Mouse (Mus musculus) MEL (cell line): ENCODE measurements around the gene Cep170b. TPM values are rescaled to one million over a fixed set of nuclear protein-coding genes. Genes with fewer than 3 reads are reported as not detected.

ENCODE experiments used
- DNase-seq: peaks from one replicate; pipeline ENCODE4 v3.0.0; 2011; ENCODE audit warnings: low read depth, low spot score
- H3K27ac ChIP-seq: 2 replicates; pipeline ENCODE4 v1.5.1; 2012; ENCODE audit warnings: low read depth, mild to moderate bottlenecking, control low read depth, low read length, moderate library complexity; ENCODE audit not compliant: control insufficient read depth
- H3K27me3 ChIP-seq, 2 experiments: fragments of 150-350 bp in 1 of 2; sonication (generic) in 1 of 2; 2 replicates each; pipeline ENCODE4 v1.6.1; 2012; ENCODE audit warnings: low read length in 2 of 2, mild to moderate bottlenecking in 2 of 2, improper control_type of control experiment in 1 of 2, moderate library complexity in 1 of 2; ENCODE audit not compliant: insufficient read depth in 2 of 2, control insufficient read depth in 1 of 2
- H3K36me3 ChIP-seq, 2 experiments: 2 replicates each; pipeline ENCODE4 v1.6.1; 2012 to 2014; ENCODE audit warnings: low read length in 2 of 2, improper control_type of control experiment in 1 of 2, inconsistent platforms in 1 of 2, mild to moderate bottlenecking in 1 of 2; ENCODE audit not compliant: insufficient read depth in 2 of 2, control insufficient read depth in 1 of 2
- H3K4me1 ChIP-seq, 2 experiments: fragments of 150-350 bp in 1 of 2; sonication (generic) in 1 of 2; 2 replicates each; pipeline ENCODE4 v1.6.1; 2012; ENCODE audit warnings: low read length in 2 of 2, improper control_type of control experiment in 1 of 2, mild to moderate bottlenecking in 1 of 2; ENCODE audit not compliant: insufficient read depth in 2 of 2, control insufficient read depth in 1 of 2
- H3K4me3 ChIP-seq, 2 experiments: fragments of 150-350 bp in 1 of 2; sonication (generic) in 1 of 2; 2 replicates each; pipeline ENCODE4 v1.5.1; 2012; ENCODE audit warnings: low read depth in 2 of 2, low read length in 2 of 2, mild to moderate bottlenecking in 2 of 2, moderate library complexity in 2 of 2, control low read depth in 1 of 2, improper control_type of control experiment in 1 of 2; ENCODE audit not compliant: control insufficient read depth in 1 of 2, insufficient read depth in 1 of 2
- H3K79me2 ChIP-seq: 2 replicates; pipeline ENCODE4 v1.6.1; 2012; ENCODE audit warnings: mild to moderate bottlenecking, low read length, moderate library complexity; ENCODE audit not compliant: control insufficient read depth, poor library complexity, insufficient read depth
- H3K9ac ChIP-seq: 2 replicates; pipeline ENCODE4 v1.6.1; 2012; ENCODE audit warnings: low read depth, mild to moderate bottlenecking, control low read depth, low read length, moderate library complexity; ENCODE audit not compliant: control insufficient read depth, poor library complexity, severe bottlenecking
- H3K9me3 ChIP-seq: fragments of 150-350 bp; sonication (generic); replicated peaks from 2 replicates; pipeline ENCODE4 v1.6.1; 2012; ENCODE audit warnings: mild to moderate bottlenecking, low read length, improper control_type of control experiment, moderate library complexity; ENCODE audit not compliant: insufficient read depth
- BHLHE40 ChIP-seq: IDR thresholded peaks from 2 replicates; pipeline ENCODE4 v1.6.1; 2012; ENCODE audit warnings: low read depth, mild to moderate bottlenecking, inconsistent platforms, low read length, improper control_type of control experiment, borderline replicate concordance
- CHD1 ChIP-seq: IDR thresholded peaks from 2 replicates; pipeline ENCODE4 v1.6.1; 2012; ENCODE audit warnings: low read depth, mild to moderate bottlenecking, inconsistent platforms, low read length, improper control_type of control experiment
- CHD2 ChIP-seq: IDR thresholded peaks from 2 replicates; pipeline ENCODE4 v1.6.1; 2011; ENCODE audit warnings: low read length, improper control_type of control experiment
- CTCF ChIP-seq, 3 experiments: IDR thresholded peaks in 2 of 3; conservative IDR thresholded peaks in 1 of 3; 2 replicates each; pipeline ENCODE4 v1.5.1; 2011 to 2012; ENCODE audit warnings: low read length in 3 of 3, low read depth in 2 of 3, mild to moderate bottlenecking in 2 of 3, improper control_type of control experiment in 1 of 3, inconsistent platforms in 1 of 3, mixed read lengths in 1 of 3, moderate library complexity in 1 of 3; ENCODE audit not compliant: control insufficient read depth in 1 of 3, insufficient read depth in 1 of 3, poor library complexity in 1 of 3, severe bottlenecking in 1 of 3
- ELF1 ChIP-seq: IDR thresholded peaks from 2 replicates; pipeline ENCODE4 v1.6.1; 2014; ENCODE audit warnings: low read depth, mild to moderate bottlenecking, inconsistent platforms, low read length, improper control_type of control experiment, moderate library complexity
- EP300 ChIP-seq, 2 experiments: IDR thresholded peaks; 2 replicates each; pipeline ENCODE4 v1.6.1; 2011; ENCODE audit warnings: improper control_type of control experiment in 2 of 2, low read length in 2 of 2, low read depth in 1 of 2, mild to moderate bottlenecking in 1 of 2
- GATA1 ChIP-seq: IDR thresholded peaks from 2 replicates; pipeline ENCODE4 v1.6.1; 2011; ENCODE audit warnings: low read depth, low read length, improper control_type of control experiment
- HCFC1 ChIP-seq: IDR thresholded peaks from 2 replicates; pipeline ENCODE4 v1.6.1; 2012; ENCODE audit warnings: low read depth, mild to moderate bottlenecking, inconsistent platforms, low read length, improper control_type of control experiment, moderate library complexity
- JUND ChIP-seq: IDR thresholded peaks from 2 replicates; pipeline ENCODE4 v1.6.1; 2011; ENCODE audit warnings: low read depth, mild to moderate bottlenecking, improper control_type of control experiment, low read length
- NELFE ChIP-seq: IDR thresholded peaks from 2 replicates; pipeline ENCODE4 v1.6.1; 2011; ENCODE audit warnings: low read depth, low read length, improper control_type of control experiment
- NRF1 ChIP-seq: IDR thresholded peaks from 2 replicates; pipeline ENCODE4 v1.6.1; 2014; ENCODE audit warnings: low read depth, mild to moderate bottlenecking, inconsistent platforms, low read length, improper control_type of control experiment, moderate library complexity; ENCODE audit not compliant: poor library complexity, insufficient read depth, severe bottlenecking
- POLR2A ChIP-seq, 2 experiments: IDR thresholded peaks; 2 replicates each; pipeline ENCODE4 v1.6.1; 2011 to 2012; ENCODE audit warnings: low read length in 2 of 2, mild to moderate bottlenecking in 2 of 2, control low read depth in 1 of 2, improper control_type of control experiment in 1 of 2, low read depth in 1 of 2, moderate library complexity in 1 of 2; ENCODE audit not compliant: control insufficient read depth in 1 of 2, insufficient read depth in 1 of 2, poor library complexity in 1 of 2
- POLR2AphosphoS5 ChIP-seq: IDR thresholded peaks from 2 replicates; pipeline ENCODE4 v1.6.1; 2012; ENCODE audit warnings: low read depth, borderline replicate concordance, mild to moderate bottlenecking, inconsistent platforms, low read length, moderate library complexity, mixed read lengths
- SIN3A ChIP-seq: IDR thresholded peaks from 2 replicates; pipeline ENCODE4 v1.6.1; 2012; ENCODE audit warnings: low read length, improper control_type of control experiment, inconsistent platforms
- TAL1 ChIP-seq: IDR thresholded peaks from 2 replicates; pipeline ENCODE4 v1.6.1; 2012; ENCODE audit warnings: mild to moderate bottlenecking, inconsistent platforms, low read length, moderate library complexity, mixed read lengths
- TBP ChIP-seq: IDR thresholded peaks from 2 replicates; pipeline ENCODE4 v1.8.0; 2011; ENCODE audit warnings: low read depth, low read length, improper control_type of control experiment
- TCF12 ChIP-seq: IDR thresholded peaks from 2 replicates; pipeline ENCODE4 v1.6.1; 2014; ENCODE audit warnings: low read depth, mild to moderate bottlenecking, inconsistent platforms, low read length, improper control_type of control experiment, moderate library complexity
- ZKSCAN1 ChIP-seq: IDR thresholded peaks from 2 replicates; pipeline ENCODE4 v1.6.1; 2012; ENCODE audit warnings: low read depth, mild to moderate bottlenecking, inconsistent platforms, low read length, improper control_type of control experiment, moderate library complexity
- polyA plus RNA-seq, 2 experiments: library from polyadenylated mRNA; stranded (reverse) in 1 of 2; unstranded in 1 of 2; fragments of >175 nt in 1 of 2; fragments of >200 nt in 1 of 2; gene quantifications; 2 replicates each; pipeline versions ENCODE4 v1.2.1 to v1.2.4; 2012; ENCODE audit warnings: low replicate concordance in 2 of 2, low read depth in 1 of 2; ENCODE audit not compliant: insufficient read length in 2 of 2, insufficient read depth in 1 of 2, missing spikeins in 1 of 2
- total RNA-seq: library from RNA; depleted of rRNA; stranded (reverse); fragments of 300-350 nt; gene quantifications from 2 replicates; pipeline ENCODE4 v1.2.3, GENCODE M21; 2012

The Cep170b gene
- total and polyA plus RNA-seq, 3 experiments, result 49.7 to 64.0 TPM; not detected in 1

- H3K79me2 ChIP-seq, result no peaks in the 10 kb centered on the region; the same call in 1 of the 2 replicates
- no peaks in the 10 kb centered on the region for H3K27me3 ChIP-seq
- DNase-seq, result no peak
- H3K9me3 ChIP-seq, result no peaks in the 10 kb centered on the region
- peak overlapping the region; percentile 58 to 60 for H3K4me3 ChIP-seq
- H3K4me1 ChIP-seq, result peaks cover 6 to 14% of the 10 kb centered on the region in 2 experiments; a peak in 3 of 4 replicates
- no peak for TF ChIP-seq SIN3A
- TF ChIP-seq CTCF (IDR thresholded peaks at IDR 0.05 in 2 of 3, conservative IDR thresholded peaks at IDR 0.05 in 1 of 3; ENCODE audit: control insufficient read depth in 1 of 3, insufficient read depth in 1 of 3, low read depth in 2 of 3, low read length in 3 of 3, poor library complexity in 1 of 3, severe bottlenecking in 1 of 3), result no peak
- no peak for TF ChIP-seq POLR2AphosphoS5
- no peak for TF ChIP-seq BHLHE40
- TF ChIP-seq NRF1, result no peak
- TF ChIP-seq, all 39 proteins: peak for 0
- Histone ChIP-seq H3K36me3 (peaks cover 0 to 10% of the 10 kb centered on the region in 2 experiments; a peak in 2 of 4 replicates), H3K27ac (peak overlapping the region; percentile 68), H3K9ac (peak overlapping the region; percentile 58)
These were observed 24.0 kb downstream of the Cep170b start for GRCm38 (mm10) chr12:112744211-112744610.

- no peak overlapping the region for H3K27ac ChIP-seq
- peaks cover 6 to 14% of the 10 kb centered on the region in 2 experiments; a peak in 3 of 4 replicates for H3K4me1 ChIP-seq
- no peak overlapping the region for H3K9ac ChIP-seq
- no peak overlapping the region for H3K4me3 ChIP-seq
- H3K9me3 ChIP-seq, result no peaks in the 10 kb centered on the region
- no peak for DNase-seq
- TF ChIP-seq NRF1 (no peak), CHD2 (no peak), POLR2AphosphoS5 (no peak), CHD1 (no peak), ELF1 (no peak), HCFC1 (no peak), JUND (no peak), NELFE (no peak), POLR2A (IDR thresholded peaks at IDR 0.05; ENCODE audit: control insufficient read depth in 1 of 2, insufficient read depth in 1 of 2, low read depth in 1 of 2, low read length in 2 of 2, poor library complexity in 1 of 2) (no peak), TCF12 (no peak), ZKSCAN1 (no peak), TAL1 (no peak), TBP (no peak), EP300 (IDR thresholded peaks at IDR 0.05; ENCODE audit: low read depth in 1 of 2, low read length in 2 of 2) (no peak), GATA1 (no peak)
- H3K27me3 ChIP-seq, result peaks cover 0 to 2% of the 10 kb centered on the region in 2 experiments; a peak in 1 of 4 replicates
- H3K36me3 ChIP-seq, result peaks cover 0 to 10% of the 10 kb centered on the region in 2 experiments; a peak in 2 of 4 replicates
- no peaks in the 10 kb centered on the region; the same call in 1 of the 2 replicates for H3K79me2 ChIP-seq
These were observed 24.8 kb downstream of the Cep170b start for GRCm38 (mm10) chr12:112744891-112745580.
